Mouse (Mus musculus): Measurements from ENCODE around the gene Klf4. TPM values are rescaled to one million over a fixed set of nuclear protein-coding genes. Genes with fewer than 3 reads are reported as not detected.

Klf4 gene
- polyA plus RNA-seq (2012; ENCODE audit: insufficient read depth, insufficient read length, missing spikeins), result 17.1 and 51.4 TPM in 2 replicates

DNA sequence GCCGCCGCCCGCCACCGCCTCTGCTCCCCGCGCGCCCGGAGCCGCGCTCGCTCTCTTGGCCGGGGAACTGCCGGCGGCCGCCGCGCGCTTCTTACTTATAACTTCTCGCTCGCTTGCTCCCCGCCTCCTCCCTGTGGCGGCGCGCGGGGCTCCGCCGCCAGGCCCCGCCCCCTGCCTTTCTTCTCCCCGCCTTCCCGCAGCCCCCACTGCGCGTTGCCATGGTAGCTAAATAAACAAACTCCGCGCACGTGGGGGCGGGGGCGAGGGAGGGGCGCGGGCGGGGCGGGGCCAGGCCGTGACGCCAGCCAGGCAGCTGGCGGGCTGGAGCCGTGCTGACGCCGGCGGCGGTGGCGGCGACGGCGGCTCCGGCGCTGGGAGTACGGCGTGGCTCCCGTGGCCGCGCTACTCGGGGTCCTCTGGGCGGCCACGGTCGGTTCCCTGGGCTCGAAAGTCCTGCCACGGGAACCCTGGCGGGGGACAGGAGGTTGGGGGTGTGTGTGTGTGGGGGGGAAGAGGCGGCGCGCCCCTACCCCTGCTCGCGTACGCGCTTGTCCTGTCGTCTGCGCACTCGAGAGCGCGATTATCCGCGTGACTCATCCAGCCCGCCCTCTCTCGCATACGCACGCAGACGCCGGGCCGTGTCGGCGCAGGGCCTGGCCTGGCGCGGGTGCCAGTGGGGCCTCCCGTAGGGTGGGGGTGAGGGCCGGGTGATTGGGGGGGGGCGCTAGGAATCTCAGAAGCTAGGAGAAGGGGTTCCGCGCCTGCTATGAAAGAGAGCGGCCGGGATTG is at the start of gene Klf4:
Klf4 (minus strand) TSS at position 60 of the 789 bp plus-strand sequence.
- Histone ChIP-seq H3K27ac (replicated peaks; ENCODE audit: low read depth, low read length) (peak within 1 kb of the TSS; percentile 99), H3K4me1 (ENCODE audit: control insufficient read depth, insufficient read depth, insufficient read length, low read length) (peaks cover 4% of the 10 kb centered on the region; the same call in 1 of the 2 replicates), H3K4me3 (ENCODE audit: insufficient read depth, low read depth, low read length) (peak within 1 kb of the TSS; percentile 85)

- no peak overlapping the region for H3K27ac ChIP-seq (replicated peaks; ENCODE audit: low read depth, low read length)
- H3K4me1 ChIP-seq (ENCODE audit: control insufficient read depth, insufficient read depth, insufficient read length, low read length), result peaks cover 4% of the 10 kb centered on the region; the same call in 1 of the 2 replicates
- H3K4me3 ChIP-seq (ENCODE audit: insufficient read depth, low read depth, low read length), result no peak overlapping the region
Observed at GRCm38 (mm10) chr4:55571432-55571831, 39.2 kb upstream of the Klf4 start.

DNA sequence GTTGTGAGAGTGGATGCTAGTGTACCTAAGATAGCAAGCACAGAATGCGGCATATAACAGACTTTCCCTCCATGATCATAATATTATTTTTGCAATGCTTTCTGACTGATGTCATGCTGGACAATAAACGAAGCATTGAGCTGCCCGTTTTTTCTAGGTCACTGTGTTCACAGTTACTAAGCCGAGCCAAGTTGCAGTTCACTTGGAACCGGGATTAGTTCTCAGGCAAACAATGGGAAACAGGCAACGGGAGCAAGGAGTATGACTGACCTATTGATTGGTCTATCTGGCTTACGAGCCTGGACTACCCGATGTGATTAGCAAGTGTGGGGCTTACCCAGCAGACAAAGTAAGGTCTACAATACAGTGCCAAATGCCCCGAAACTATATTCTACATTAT is 35.7 kb upstream of the Klf4 start:
- H3K27ac ChIP-seq (replicated peaks; ENCODE audit: low read depth, low read length), result no peak overlapping the region

DNA sequence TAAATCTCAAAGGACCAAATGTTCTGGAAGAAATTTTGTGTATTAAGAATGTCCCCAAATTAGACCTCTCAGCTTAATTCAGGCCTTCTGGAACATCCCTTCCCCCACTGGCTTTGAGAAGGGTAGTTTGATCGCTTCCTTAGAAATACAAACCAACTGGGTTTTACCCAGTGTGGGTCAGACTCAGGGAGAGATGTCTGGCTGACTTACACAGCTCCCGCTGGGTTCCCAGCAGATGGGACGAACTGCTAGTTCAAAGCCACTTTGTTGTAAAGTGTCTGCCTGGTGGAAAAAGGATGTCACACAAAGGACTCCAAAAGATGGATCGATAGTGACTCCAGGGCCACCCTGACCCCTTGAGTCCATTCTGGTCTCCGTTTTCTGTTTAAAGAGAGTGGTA is 35.3 kb upstream of the Klf4 start:
- Histone ChIP-seq H3K27ac (replicated peaks; ENCODE audit: low read depth, low read length) (no peak overlapping the region), H3K4me1 (ENCODE audit: control insufficient read depth, insufficient read depth, insufficient read length, low read length) (peaks cover 4% of the 10 kb centered on the region; the same call in 1 of the 2 replicates), H3K4me3 (ENCODE audit: insufficient read depth, low read depth, low read length) (no peak overlapping the region)

More for the DNA sequence above, 35.7 kb upstream of the Klf4 start:
- Histone ChIP-seq H3K4me3 (ENCODE audit: insufficient read depth, low read depth, low read length) (no peak overlapping the region), H3K4me1 (ENCODE audit: control insufficient read depth, insufficient read depth, insufficient read length, low read length) (peaks cover 4% of the 10 kb centered on the region; the same call in 1 of the 2 replicates)

DNA sequence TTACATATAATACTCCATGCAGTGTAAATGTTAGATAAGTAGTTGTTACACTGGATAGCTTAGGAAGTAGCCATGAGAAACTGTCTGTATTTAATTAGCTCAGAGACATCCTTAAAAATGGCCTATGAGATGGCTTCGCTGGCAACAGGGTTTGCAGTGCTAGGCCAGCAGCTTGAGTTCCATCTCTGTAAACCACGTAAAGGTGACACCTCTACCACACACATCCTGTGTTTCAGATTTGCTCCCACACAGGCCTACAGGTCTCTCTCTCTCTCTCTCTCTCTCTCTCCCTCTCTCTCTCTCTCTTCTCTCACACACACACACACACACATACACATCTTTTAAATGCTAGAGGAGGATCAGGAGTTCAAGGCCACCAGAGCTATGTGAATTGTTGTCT is 32.1 kb upstream of the Klf4 start:
- peaks cover 7% of the 10 kb centered on the region for H3K4me1 ChIP-seq (ENCODE audit: control insufficient read depth, insufficient read depth, insufficient read length, low read length)

DNA sequence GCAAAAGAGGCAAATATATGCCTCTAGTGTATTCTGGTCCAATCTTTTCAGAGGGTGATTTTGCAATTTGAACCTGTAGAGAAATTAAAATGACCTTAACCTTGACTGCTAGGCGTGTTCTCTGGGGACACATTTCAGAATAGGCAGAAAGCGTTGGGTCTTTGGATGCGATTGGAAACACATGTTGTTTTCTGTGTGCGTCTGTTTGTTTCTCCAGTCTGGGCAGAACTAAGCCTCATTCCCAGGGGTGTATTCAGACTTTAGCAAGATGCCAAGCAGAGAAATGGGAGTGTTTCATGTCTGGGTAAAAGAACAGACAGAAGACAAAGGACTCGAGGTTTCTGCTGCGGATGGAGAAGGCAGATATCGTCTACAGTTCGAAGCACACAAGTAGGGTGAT is 30.8 kb upstream of the Klf4 start:
- Histone ChIP-seq H3K4me1 (ENCODE audit: control insufficient read depth, insufficient read depth, insufficient read length, low read length) (peaks cover 7% of the 10 kb centered on the region), H3K27ac (replicated peaks; ENCODE audit: low read depth, low read length) (peak overlapping the region; percentile 43; the same call in 1 of the 2 replicates), H3K4me3 (ENCODE audit: insufficient read depth, low read depth, low read length) (no peak overlapping the region)

More for the DNA sequence above, 32.1 kb upstream of the Klf4 start:
- Histone ChIP-seq H3K27ac (replicated peaks; ENCODE audit: low read depth, low read length) (no peak overlapping the region), H3K4me3 (ENCODE audit: insufficient read depth, low read depth, low read length) (no peak overlapping the region)

DNA sequence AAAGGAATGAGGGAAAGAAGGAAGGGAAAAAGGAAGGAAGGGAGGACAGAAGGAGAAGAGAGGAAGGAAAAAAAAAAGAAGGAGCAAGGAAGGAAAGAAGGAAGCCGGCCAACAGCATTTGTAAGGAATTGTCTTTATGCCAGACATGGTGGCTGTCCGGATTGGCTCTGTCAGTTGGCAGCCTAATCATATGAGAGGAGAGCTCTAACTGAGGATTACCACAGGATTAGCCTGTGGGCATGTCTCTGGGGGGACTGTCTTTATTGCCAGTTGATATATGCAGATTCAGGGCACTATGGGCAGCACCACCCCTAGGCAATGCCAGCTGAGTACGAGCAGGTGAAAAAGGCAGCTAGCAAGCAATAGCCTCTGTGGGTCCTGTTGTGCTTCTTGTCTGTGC is 29.8 kb upstream of the Klf4 start:
- Histone ChIP-seq H3K4me1 (ENCODE audit: control insufficient read depth, insufficient read depth, insufficient read length, low read length) (peaks cover 2% of the 10 kb centered on the region), H3K27ac (replicated peaks; ENCODE audit: low read depth, low read length) (0 out of 2 replicates have a peak overlapping the region, but pooled peaks have one; percentile 4), H3K4me3 (ENCODE audit: insufficient read depth, low read depth, low read length) (no peak overlapping the region)

DNA sequence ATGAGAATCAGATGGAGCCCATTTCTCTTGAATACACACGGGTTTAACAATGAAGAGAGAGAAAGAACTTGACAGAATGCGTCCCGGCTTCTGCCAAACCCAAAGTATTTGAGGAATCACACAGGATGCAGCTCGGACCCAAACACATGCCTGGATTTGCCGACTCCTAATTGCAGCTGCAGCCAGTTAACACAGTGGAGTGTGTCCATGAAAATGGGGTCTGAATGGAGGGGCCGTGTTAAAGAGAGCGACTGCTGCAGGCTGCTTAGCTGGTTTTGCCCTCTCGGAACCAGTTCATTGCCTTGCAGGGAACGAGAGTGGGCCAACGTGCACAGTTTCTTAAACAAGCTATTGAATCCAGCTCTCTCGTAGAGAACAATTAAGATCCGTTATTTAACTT is 14.6 kb upstream of the Klf4 start:
- no peak overlapping the region for H3K27ac ChIP-seq (replicated peaks; ENCODE audit: low read depth, low read length)
- H3K4me3 ChIP-seq (ENCODE audit: insufficient read depth, low read depth, low read length), result no peak overlapping the region
- H3K4me1 ChIP-seq (ENCODE audit: control insufficient read depth, insufficient read depth, insufficient read length, low read length), result no peaks in the 10 kb centered on the region

- peaks cover 8% of the 10 kb centered on the region; the same call in 1 of the 2 replicates for H3K4me1 ChIP-seq (ENCODE audit: control insufficient read depth, insufficient read depth, insufficient read length, low read length)
- no peak overlapping the region for H3K27ac ChIP-seq (replicated peaks; ENCODE audit: low read depth, low read length)
- no peak overlapping the region for H3K4me3 ChIP-seq (ENCODE audit: insufficient read depth, low read depth, low read length)
Observed at GRCm38 (mm10) chr4:55542753-55543152, 10.5 kb upstream of the Klf4 start.

- Histone ChIP-seq H3K27ac (replicated peaks; ENCODE audit: low read depth, low read length) (no peak overlapping the region), H3K4me1 (ENCODE audit: control insufficient read depth, insufficient read depth, insufficient read length, low read length) (peaks cover 8% of the 10 kb centered on the region; the same call in 1 of the 2 replicates), H3K4me3 (ENCODE audit: insufficient read depth, low read depth, low read length) (no peak overlapping the region)
Observed at GRCm38 (mm10) chr4:55541654-55542053, 9.4 kb upstream of the Klf4 start.

GRCm38 (mm10) chr4:55541221-55541620 is 9.0 kb upstream of the Klf4 start:
- no peak overlapping the region for H3K4me3 ChIP-seq (ENCODE audit: insufficient read depth, low read depth, low read length)
- no peak overlapping the region for H3K27ac ChIP-seq (replicated peaks; ENCODE audit: low read depth, low read length)
- H3K4me1 ChIP-seq (ENCODE audit: control insufficient read depth, insufficient read depth, insufficient read length, low read length), result peaks cover 8% of the 10 kb centered on the region; the same call in 1 of the 2 replicates

DNA sequence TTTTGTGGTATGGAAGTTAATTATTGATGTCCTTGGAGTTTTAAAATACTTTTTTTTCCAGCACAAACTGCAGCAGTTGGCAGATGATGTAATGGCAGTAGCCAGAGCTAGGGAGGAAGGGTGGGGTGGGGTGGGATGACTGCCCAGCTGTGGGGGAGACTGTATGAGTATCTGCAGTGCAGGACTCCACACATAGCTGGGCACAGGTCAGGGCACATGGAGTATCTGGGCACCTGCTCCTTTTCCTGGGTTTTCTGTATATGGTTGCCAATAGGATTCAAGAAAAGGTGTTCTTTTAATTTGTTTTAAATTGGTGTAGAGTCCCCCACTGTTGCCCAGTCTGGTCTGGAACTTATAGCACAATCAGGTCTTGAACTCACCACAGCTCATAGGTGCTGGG is 2.7 kb upstream of the Klf4 start:
- Histone ChIP-seq H3K4me3 (ENCODE audit: insufficient read depth, low read depth, low read length) (no peak overlapping the region), H3K4me1 (ENCODE audit: control insufficient read depth, insufficient read depth, insufficient read length, low read length) (peaks cover 9% of the 10 kb centered on the region; the same call in 1 of the 2 replicates), H3K27ac (replicated peaks; ENCODE audit: low read depth, low read length) (no peak overlapping the region)

GRCm38 (mm10) chr4:55534510-55534909 is 2.2 kb upstream of the Klf4 start:
- H3K27ac ChIP-seq (replicated peaks; ENCODE audit: low read depth, low read length), result peak overlapping the region; percentile 99; the same call in 1 of the 2 replicates
- H3K4me3 ChIP-seq (ENCODE audit: insufficient read depth, low read depth, low read length), result no peak overlapping the region
- H3K4me1 ChIP-seq (ENCODE audit: control insufficient read depth, insufficient read depth, insufficient read length, low read length), result peaks cover 9% of the 10 kb centered on the region; the same call in 1 of the 2 replicates

DNA sequence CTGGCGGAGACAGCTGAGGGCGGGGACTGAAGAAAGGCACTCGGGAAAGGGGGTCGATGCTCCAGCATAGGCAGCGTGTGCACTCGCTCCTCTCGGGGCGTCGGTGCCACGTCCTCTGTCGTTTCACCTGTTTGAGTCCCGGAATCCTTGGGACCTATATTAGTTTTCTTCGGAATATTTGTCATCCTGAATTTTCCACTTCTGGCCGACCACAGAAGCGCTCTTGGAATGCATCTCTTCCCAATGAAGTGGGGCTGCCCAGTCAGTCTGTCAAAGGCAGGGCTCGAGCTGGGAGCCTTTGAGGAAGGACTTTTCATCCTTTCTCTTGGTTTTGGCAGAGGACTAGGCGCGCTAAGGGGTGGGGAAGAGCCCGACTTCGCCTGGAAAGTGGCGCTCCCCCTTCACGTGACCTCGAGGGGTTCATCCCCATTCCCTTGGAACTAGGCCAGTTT is 1.6 kb upstream of the Klf4 start:
- Histone ChIP-seq H3K4me3 (ENCODE audit: insufficient read depth, low read depth, low read length) (peak overlapping the region; percentile 82), H3K4me1 (ENCODE audit: control insufficient read depth, insufficient read depth, insufficient read length, low read length) (peaks cover 4% of the 10 kb centered on the region; the same call in 1 of the 2 replicates), H3K27ac (replicated peaks; ENCODE audit: low read depth, low read length) (peak overlapping the region; percentile 99)

GRCm38 (mm10) chr4:55533196-55533802 is 1.0 kb upstream of the Klf4 start:
- H3K4me3 ChIP-seq (ENCODE audit: insufficient read depth, low read depth, low read length), result peak overlapping the region; percentile 82
- peak overlapping the region; percentile 99 for H3K27ac ChIP-seq (replicated peaks; ENCODE audit: low read depth, low read length)
- peaks cover 4% of the 10 kb centered on the region; the same call in 1 of the 2 replicates for H3K4me1 ChIP-seq (ENCODE audit: control insufficient read depth, insufficient read depth, insufficient read length, low read length)
